Mouse (Mus musculus): ENCODE measurements at regions not wholly inside any gene's neighbourhood (a gene's known extent, or its start where the extent isn't known, plus 50 kb on each side); places are given as distances from the start of the nearest gene placed in this dataset.

DNA sequence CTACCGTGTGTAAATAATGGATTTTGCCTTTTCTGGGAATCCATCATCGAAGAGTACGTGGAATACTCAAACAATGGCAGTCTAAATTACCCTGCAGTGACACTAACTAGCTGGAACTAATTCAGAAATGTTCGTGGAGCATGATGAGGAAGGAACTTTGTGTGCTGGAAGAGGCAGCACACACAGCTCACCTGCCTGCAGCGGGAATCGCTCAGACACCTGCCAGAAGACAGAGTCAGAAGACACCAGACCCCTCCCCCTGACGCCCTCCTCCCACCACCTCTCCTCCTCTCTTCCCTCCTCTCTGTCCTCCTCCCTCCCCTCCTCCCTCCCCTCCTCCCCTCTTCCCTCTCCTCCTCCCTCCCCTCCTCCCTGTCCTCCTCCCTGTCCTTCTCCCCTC lies 235.4 kb downstream of the Mtx2 start:
- no peak for ATAC-seq (replicated peaks; ENCODE audit: poor library complexity)

DNA sequence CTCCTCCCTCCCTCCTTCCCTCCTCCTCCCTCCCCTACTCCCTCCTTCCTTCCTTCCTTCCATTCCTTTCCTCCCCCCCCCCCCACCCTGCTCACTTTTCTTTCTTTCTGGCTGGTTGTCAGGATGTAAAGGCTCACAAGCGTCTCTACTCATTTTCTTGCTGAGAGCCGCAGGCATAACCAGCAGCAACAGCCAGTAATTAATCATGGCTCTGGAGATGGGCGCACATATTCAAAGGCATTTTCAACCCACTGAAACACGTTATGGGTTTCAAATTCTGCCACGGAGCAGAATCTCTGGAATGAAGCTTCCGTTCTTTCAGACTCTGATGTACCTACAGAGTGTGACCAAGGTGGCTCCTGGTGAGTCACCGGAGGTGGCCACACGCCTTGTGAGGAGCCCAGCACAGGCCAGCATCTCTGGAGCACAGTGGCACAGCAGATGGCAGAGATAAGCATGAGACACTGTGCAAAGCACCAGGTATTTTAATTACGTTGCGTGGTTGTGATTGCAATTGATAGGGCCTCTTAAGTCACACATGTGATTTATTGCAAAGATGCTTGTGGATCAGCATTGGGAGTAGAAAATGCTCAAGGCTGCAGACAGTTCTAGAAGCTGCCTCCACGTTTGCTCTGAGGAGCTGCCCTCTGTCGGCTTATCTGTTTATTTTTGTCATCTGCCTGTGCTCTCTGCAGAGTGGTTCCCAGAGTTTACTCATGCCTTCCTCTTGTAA lies 236.0 kb downstream of the Mtx2 start:
- ATAC-seq (replicated peaks; ENCODE audit: poor library complexity), result no peak

GRCm38 (mm10) chr2:75062189-75062510 lies 236.5 kb downstream of the Mtx2 start:
- no peak for ATAC-seq (replicated peaks; ENCODE audit: poor library complexity)

- ATAC-seq (replicated peaks; ENCODE audit: poor library complexity), result no peak
These were observed 239.0 kb downstream of the Mtx2 start for GRCm38 (mm10) chr2:75064406-75065115.

DNA sequence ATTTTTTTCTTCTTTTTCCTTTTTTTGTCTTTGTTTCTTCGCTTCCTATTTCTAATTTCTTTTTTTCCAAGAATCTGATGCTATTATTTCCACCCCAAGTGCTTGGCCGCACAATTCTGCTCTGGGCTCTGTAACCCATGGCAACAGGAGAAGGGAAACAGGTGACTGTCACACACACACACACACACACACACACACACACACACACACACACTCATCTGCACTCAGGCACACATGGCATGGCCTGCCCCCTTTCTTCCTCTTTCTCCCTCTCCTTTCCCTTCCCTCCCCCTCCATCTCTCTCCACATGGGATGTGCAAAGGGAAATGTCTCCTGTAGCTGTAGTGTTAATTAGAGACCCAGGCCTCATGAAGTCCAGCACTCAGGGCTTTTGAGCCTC lies 239.7 kb downstream of the Mtx2 start:
- no peak for ATAC-seq (replicated peaks; ENCODE audit: poor library complexity)

- no peak for ATAC-seq (replicated peaks; ENCODE audit: poor library complexity)
These were observed 243.7 kb downstream of the Mtx2 start for GRCm38 (mm10) chr2:75069321-75069720.

GRCm38 (mm10) chr2:75072021-75072420 lies 246.4 kb downstream of the Mtx2 start:
- no peak for ATAC-seq (replicated peaks; ENCODE audit: poor library complexity)

DNA sequence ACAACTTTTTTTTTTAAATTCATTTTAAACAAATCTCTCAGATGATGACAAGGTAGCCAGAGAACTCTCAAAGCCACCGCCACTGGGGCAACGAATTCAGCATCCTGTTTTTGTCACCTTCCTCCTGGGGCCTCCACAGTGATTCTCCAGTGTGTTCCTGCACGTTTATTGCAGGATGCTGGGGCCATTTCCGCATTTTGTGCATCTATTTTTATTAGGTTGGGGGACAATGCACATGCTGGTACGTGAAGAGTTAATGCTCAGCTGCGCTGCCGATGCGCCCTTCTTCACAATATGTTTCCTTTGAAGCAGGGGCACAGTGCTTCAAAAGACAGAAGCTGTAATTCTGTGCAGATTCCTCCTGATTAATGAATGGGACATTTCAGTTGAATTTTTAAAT lies 246.9 kb downstream of the Mtx2 start:
- no peak for ATAC-seq (replicated peaks; ENCODE audit: poor library complexity)

- ATAC-seq (replicated peaks; ENCODE audit: poor library complexity), result no peak
These were observed 247.6 kb downstream of the Mtx2 start for GRCm38 (mm10) chr2:75073178-75073577.

DNA sequence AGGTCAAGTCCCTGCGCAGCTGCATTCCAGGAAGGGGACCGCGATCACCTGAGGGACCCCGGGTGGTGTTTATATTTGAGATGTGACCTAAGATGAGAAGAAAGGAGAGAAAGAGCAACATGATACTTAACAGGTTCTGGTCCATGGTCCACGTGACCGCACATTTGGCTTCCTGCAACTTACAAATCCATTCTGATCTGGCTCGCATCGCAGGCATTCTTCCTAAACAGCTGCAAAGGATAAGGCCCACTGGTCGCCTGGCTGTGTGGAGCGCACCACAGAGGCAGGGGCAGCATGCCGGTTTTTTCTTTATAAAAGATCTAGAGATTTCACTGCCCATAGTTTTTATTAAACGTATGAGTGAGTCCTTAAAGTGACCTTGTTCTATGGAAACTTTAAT lies 261.6 kb downstream of the Mtx2 start:
- no peak for ATAC-seq (replicated peaks; ENCODE audit: poor library complexity)

DNA sequence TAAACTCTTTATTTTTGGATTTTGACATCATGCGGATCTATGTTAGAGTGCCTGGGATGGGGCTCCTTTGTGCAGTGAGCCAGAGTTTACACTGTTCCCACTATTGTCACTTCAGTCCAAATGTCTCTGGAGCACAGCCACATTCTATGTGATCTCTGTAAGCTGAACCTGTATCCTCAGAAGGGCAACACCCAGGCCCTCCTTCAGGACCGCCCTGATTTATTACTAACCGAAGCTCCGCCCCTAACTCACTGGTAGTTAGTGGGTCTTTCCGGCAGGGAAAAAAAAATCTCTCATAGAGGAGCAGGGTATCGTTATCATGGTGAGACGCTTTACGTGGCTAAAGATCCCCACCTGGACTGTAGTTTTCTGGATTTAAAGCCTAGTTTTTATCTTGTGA lies 263.6 kb downstream of the Mtx2 start:
- ATAC-seq (replicated peaks; ENCODE audit: poor library complexity), result no peak

- ATAC-seq (replicated peaks; ENCODE audit: poor library complexity), result no peak
These were observed 264.0 kb downstream of the Mtx2 start for GRCm38 (mm10) chr2:75089616-75090015.

DNA sequence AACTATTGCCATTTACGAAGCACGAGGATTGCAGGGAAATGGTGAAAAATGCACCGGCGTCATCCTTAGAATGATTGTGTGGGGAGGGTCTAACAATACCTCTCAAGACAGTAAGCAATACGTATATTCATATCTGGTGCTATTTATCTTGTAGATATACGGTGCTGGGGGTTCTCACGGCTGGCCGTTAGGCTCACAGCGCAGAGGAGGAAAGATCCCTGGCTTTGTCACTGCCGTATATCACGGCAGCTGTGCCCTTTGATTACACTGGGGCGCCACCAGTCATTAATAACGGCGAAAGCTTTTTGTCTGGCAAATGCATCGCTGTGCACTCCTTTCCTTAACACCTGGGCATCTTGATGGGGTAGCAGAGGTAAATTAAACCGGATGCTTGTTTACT lies 264.8 kb downstream of the Mtx2 start:
- no peak for ATAC-seq (replicated peaks; ENCODE audit: poor library complexity)

DNA sequence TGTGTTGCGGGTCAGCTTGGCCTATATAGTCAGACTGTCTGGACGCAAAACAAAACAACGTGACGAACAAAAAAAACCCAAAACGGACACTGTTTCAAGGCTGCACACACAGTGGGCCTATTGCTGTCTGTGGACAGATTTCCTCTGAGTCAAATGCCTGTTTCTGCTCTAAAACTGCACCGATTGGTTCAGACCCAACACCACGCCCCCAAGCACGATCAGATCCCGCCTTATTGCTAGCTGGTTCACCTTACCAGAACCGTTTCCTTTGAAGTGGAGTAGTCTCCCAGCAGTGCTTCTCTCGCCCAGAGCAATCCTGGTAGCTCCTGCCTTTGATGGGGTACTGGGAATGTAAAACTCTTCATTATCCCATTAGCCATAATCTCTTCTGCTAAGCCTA lies 275.9 kb downstream of the Mtx2 start:
- no peak for ATAC-seq (replicated peaks; ENCODE audit: poor library complexity)

DNA sequence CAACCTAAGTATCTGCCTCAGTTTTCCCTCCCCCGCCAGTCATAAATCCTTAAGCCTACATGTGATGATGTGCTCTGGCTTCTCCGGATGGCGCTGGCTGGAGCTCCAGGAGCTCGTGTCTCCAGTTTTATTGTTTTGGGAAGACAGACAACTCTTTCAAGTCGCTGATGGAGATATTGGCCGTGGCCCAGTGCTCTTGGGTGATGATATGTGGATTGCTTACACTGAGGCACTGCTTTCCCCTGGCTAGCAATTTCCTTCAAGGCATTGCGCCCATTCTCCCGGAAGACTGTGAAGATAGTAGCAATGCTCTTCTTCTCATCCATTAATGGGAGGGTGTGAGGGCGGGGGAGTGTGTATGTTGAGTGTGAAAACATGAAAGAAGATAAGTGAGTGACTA lies 287.1 kb downstream of the Mtx2 start:
- no peak for ATAC-seq (replicated peaks; ENCODE audit: poor library complexity)

DNA sequence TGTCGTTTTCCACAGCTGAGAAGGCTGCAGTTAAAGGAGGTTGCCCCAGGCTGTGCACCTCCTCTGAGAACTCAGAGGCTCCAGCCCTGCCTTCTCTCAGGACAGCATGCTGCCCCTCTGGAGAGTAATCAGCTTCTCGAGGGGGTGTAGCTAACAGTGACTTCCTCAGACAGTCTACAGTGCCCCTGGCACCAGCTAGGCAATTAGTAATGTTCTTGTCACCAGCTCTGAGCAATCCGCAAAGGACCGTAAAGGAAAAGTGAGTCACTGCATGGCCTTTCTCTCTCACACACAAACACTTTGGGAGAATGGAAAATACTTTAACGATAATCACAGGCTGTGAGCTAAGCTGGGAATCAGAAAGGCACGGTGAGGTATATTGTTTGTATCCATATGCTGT lies 288.8 kb downstream of the Mtx2 start:
- no peak for ATAC-seq (replicated peaks; ENCODE audit: poor library complexity)

DNA sequence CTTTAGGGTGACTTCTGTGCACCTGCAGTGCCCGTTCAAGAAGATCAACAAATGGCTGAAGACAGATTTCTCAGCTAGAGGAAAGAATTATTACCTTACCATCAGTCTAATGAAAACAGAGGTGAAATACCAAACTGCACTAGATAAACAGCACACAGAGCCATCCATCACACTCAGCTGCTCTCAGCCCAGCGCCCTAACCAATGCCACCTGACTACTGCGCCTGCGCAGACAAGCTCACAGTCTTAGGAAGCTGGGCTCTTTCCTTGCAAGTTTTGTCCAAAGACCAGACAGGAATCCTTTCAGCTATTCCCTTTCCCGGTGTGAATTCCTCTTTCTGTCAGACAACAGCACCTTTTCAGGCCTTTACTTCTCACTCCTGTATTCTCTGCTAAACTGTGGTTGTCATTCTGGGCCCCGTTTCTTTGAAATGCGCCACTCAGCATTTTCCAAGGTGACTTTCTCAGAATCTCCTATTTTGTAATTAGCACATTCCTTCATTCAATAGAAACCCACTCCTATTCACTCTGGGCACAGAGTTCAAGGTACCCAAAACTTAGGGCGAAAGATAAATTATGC lies 292.8 kb downstream of the Mtx2 start:
- no peak for ATAC-seq (replicated peaks; ENCODE audit: poor library complexity)

DNA sequence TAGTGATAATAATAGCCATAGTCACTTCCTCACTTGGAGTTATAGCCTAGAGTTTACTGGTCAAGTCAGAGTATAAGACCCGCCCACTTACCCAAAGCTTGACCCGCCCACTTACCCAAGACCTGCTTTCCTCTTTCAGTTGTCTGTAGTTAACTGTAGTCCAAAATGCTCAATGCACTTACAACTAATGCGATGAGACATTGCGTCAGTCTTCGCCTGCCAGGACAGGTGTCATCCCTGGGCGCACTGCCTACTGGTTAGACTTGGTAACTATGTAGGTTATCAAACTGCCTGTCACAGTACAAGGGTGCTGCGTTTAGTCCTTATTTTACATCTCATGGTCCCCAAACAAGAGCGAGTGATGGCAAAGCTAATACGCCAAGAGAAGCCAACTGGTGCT lies 294.0 kb downstream of the Mtx2 start:
- no peak for ATAC-seq (replicated peaks; ENCODE audit: poor library complexity)

GRCm38 (mm10) chr2:75133298-75134080 lies 307.9 kb downstream of the Mtx2 start:
- ATAC-seq (replicated peaks; ENCODE audit: poor library complexity), result no peak

- ATAC-seq (replicated peaks; ENCODE audit: poor library complexity), result no peak
These were observed 311.0 kb downstream of the Mtx2 start for GRCm38 (mm10) chr2:75136618-75137017.

- no peak for ATAC-seq (replicated peaks; ENCODE audit: poor library complexity)
These were observed 311.8 kb downstream of the Mtx2 start for GRCm38 (mm10) chr2:75137133-75137982.

Data from megakaryocyte progenitor cell, adult 5-6 weeks (primary cell).